Mouse (Mus musculus) liver, embryonic 14.5 days (tissue): ENCODE measurements around the gene 5430419D17Rik.

Experiments used
- CTCF ChIP-seq: IDR thresholded peaks from 2 replicates; pipeline ENCODE4 v1.5.1; 2016; ENCODE audit warnings: antibody characterized with exemption, low read depth, control low read depth
- EP300 ChIP-seq: IDR thresholded peaks from 2 replicates; pipeline ENCODE4 v1.6.1; 2016; ENCODE audit warnings: antibody characterized with exemption, low read depth

DNA sequence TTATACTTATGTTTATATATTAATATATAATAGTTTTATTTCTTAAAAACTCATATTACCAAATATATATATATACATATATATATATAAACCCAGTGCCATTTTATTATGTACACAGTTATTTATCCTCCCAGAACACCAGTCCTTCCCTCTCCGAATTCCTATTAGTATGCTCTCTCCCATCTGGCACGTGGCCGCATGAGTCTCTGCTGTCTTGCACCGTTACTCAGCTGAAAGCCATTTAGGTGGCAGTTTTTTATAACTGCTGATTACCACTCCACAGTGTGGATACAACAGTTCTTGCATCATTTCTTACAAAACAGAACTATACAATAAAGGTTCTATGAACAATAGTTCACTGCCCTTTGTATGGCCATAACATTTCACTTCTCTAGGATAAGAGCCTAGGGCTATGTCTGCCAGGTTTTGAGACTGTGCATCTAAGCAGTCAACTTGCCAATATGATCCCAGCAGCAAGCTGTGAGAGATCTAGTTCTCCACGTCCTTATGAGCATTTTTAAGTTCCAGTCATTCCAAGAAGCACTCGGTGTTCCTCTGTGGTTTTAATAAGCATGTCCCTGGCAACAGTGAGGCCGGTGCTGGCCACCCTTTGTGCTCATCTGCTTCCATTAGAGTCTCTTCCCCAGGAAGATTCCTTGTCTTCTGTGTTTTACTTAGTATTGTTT is 171.8 kb downstream of the 5430419D17Rik start:
- TF ChIP-seq EP300 = no peak
- TF ChIP-seq CTCF = no peak
